Mouse (Mus musculus) heart, postnatal 4 days (tissue): ENCODE measurements around the gene BC034090. TPM values are rescaled to one million over a fixed set of nuclear protein-coding genes. Genes with fewer than 3 reads are reported as not detected.
"Not testable (repeated sequence)": the region's sequence is repeated elsewhere in the genome, so short reads cannot be mapped to it uniquely, and the experiment has no call there.

Experiments
- DNase-seq: peaks from one replicate; pipeline ENCODE4 v3.0.0; 2021
- total RNA-seq, 2 experiments: library from RNA; stranded (reverse); gene quantifications; 2 replicates each; pipeline ENCODE4 v1.2.3; 2021

Gene BC034090
- total RNA-seq, 2 experiments from 2014 or later: 55.0 to 60.7 TPM

GRCm38 (mm10) chr1:155191219-155191618 lies 53.0 kb downstream of the BC034090 start:
- DNase-seq: no peak

GRCm38 (mm10) chr1:155188656-155189055 lies 55.6 kb downstream of the BC034090 start:
- no peak for DNase-seq

- DNase-seq: no peak
These were observed 60.1 kb downstream of the BC034090 start for GRCm38 (mm10) chr1:155184191-155184590.

GRCm38 (mm10) chr1:155178192-155178924 lies 65.9 kb downstream of the BC034090 start:
- DNase-seq: no peak

- DNase-seq: no peak
These were observed 69.8 kb downstream of the BC034090 start for GRCm38 (mm10) chr1:155174424-155174823.

- not testable (repeated sequence) for DNase-seq
These were observed 70.6 kb downstream of the BC034090 start for GRCm38 (mm10) chr1:155173644-155174016.

- no peak for DNase-seq
These were observed 71.2 kb downstream of the BC034090 start for GRCm38 (mm10) chr1:155172895-155173643.

- no peak for DNase-seq
These were observed 74.3 kb downstream of the BC034090 start for GRCm38 (mm10) chr1:155169935-155170334.

GRCm38 (mm10) chr1:155167453-155167852 lies 76.8 kb downstream of the BC034090 start:
- DNase-seq: no peak

Other genes with a start within 250 kb of the BC034090 start
- gene Ier5, start 144.8 kb downstream of the BC034090 start, total RNA-seq: 10 to 100 TPM; 26.1 to 26.6 TPM
- 1 to 10 TPM; 8.8 to 9.4 TPM for gene Mr1, start 97.6 kb downstream of the BC034090 start, total RNA-seq
- 10 to 100 TPM; 53.0 to 56.5 TPM for gene Stx6, start 85.7 kb downstream of the BC034090 start, total RNA-seq
- gene Xpr1, start 173.0 kb upstream of the BC034090 start, total RNA-seq: 10 to 100 TPM; 40.4 to 40.7 TPM